13 mouse cellular contexts compared by ENCODE assay signal in genomic region chr9:34886746-34887145, GRCm38 (mm10).
DNase-seq lines count a peak whose midpoint lies in the region; ATAC-seq lines count a peak whose summit lies in the region.
"Had no signal": no experiment of that assay in that cellular context is flagged by ENCODE, and none has a peak within 500 bp of the region (broad histone marks: within the 10 kb centered on the region; RNA-seq: fewer than 3 reads in every experiment).

No protein-coding gene starts in this region.

- no peak for DNase-seq in hindbrain, embryonic 10.5 days (ENCODE audit: low spot score)
- DNase-seq in neural tube, embryonic 10.5 days (ENCODE audit: extremely low spot score, low spot score), result no peak
- DNase-seq in cerebellum, adult 8-10 months, result peak; percentile 73
- no peak for DNase-seq in kidney, adult 9 months
- DNase-seq: kidney, postnatal 14 days; right cerebral cortex, postnatal 25 days had no signal

- H3K27me3 ChIP-seq in hindbrain, embryonic 15.5 days, result no peaks in the 10 kb centered on the region
- H3K27me3 ChIP-seq in hindbrain, embryonic 10.5 days (ENCODE audit: insufficient read depth, poor library complexity, severe bottlenecking), result 0 out of 2 replicates have a peak, but pooled peaks cover 4% of the 10 kb centered on the region
- H3K27me3 ChIP-seq in neural tube, embryonic 14.5 days (ENCODE audit: control insufficient read depth, insufficient read depth, low read length), result no peaks in the 10 kb centered on the region
- H3K27me3 ChIP-seq in intestine, embryonic 16.5 days (replicated peaks; ENCODE audit: control insufficient read depth, insufficient read depth, low read length), result no peaks in the 10 kb centered on the region
- H3K27me3 ChIP-seq: heart, embryonic 13.5 days; limb, embryonic 12.5 days; midbrain, embryonic 15.5 days had no signal

- H3K9me3 ChIP-seq in hindbrain, embryonic 15.5 days, result no peaks in the 10 kb centered on the region
- no peaks in the 10 kb centered on the region for H3K9me3 ChIP-seq in hindbrain, embryonic 10.5 days
- no peaks in the 10 kb centered on the region for H3K9me3 ChIP-seq in neural tube, embryonic 14.5 days (ENCODE audit: control insufficient read depth, low read length)
- H3K9me3 ChIP-seq in intestine, embryonic 16.5 days (ENCODE audit: control insufficient read depth, low read length), result no peaks in the 10 kb centered on the region
- H3K9me3 ChIP-seq: heart, embryonic 13.5 days; limb, embryonic 12.5 days; midbrain, embryonic 15.5 days had no signal

- peaks cover 34% of the 10 kb centered on the region for H3K4me1 ChIP-seq in hindbrain, embryonic 15.5 days (replicated peaks)
- H3K4me1 ChIP-seq in hindbrain, embryonic 10.5 days (replicated peaks), result peaks cover 28% of the 10 kb centered on the region
- H3K4me1 ChIP-seq in neural tube, embryonic 14.5 days (ENCODE audit: control insufficient read depth, insufficient read depth, low read length), result no peaks in the 10 kb centered on the region
- no peaks in the 10 kb centered on the region for H3K4me1 ChIP-seq in intestine, embryonic 16.5 days (ENCODE audit: control insufficient read depth, insufficient read depth, low read length)
- H3K4me1 ChIP-seq: limb, embryonic 12.5 days had no signal

- 36% methylated on average over 5 of the region's 5 CpGs for WGBS in hindbrain, embryonic 15.5 days
- 60% methylated on average over 5 of the region's 5 CpGs for WGBS in hindbrain, embryonic 10.5 days
- 43% methylated on average over 5 of the region's 5 CpGs for WGBS in neural tube, embryonic 14.5 days
- 30% methylated on average over 5 of the region's 5 CpGs for WGBS in intestine, embryonic 16.5 days

- no peaks in the 10 kb centered on the region for H3K36me3 ChIP-seq in hindbrain, embryonic 15.5 days
- H3K36me3 ChIP-seq in hindbrain, embryonic 10.5 days, result no peaks in the 10 kb centered on the region
- no peaks in the 10 kb centered on the region for H3K36me3 ChIP-seq in neural tube, embryonic 14.5 days (ENCODE audit: control insufficient read depth, insufficient read depth, low read length)
- no peaks in the 10 kb centered on the region for H3K36me3 ChIP-seq in intestine, embryonic 16.5 days (ENCODE audit: control insufficient read depth, insufficient read depth, low read length)
- H3K36me3 ChIP-seq: heart, embryonic 13.5 days; limb, embryonic 12.5 days; midbrain, embryonic 15.5 days had no signal

- H3K4me2 ChIP-seq in hindbrain, embryonic 15.5 days, result no peak overlapping the region
- no peak overlapping the region for H3K4me2 ChIP-seq in neural tube, embryonic 14.5 days (ENCODE audit: low read depth, low read length)
- no peak overlapping the region for H3K4me2 ChIP-seq in intestine, embryonic 16.5 days (ENCODE audit: low read depth, low read length)
- H3K4me2 ChIP-seq: heart, embryonic 13.5 days; limb, embryonic 12.5 days; midbrain, embryonic 15.5 days had no signal

- H3K4me3 ChIP-seq in hindbrain, embryonic 15.5 days, result no peak overlapping the region
- no peak overlapping the region for H3K4me3 ChIP-seq in hindbrain, embryonic 10.5 days
- no peak overlapping the region for H3K4me3 ChIP-seq in neural tube, embryonic 14.5 days (ENCODE audit: low read depth, low read length)
- no peak overlapping the region for H3K4me3 ChIP-seq in intestine, embryonic 16.5 days (ENCODE audit: low read length)
- H3K4me3 ChIP-seq: heart, embryonic 13.5 days; limb, embryonic 12.5 days; midbrain, embryonic 15.5 days had no signal

- no peak for ATAC-seq in hindbrain, embryonic 15.5 days (ENCODE audit: low FRiP score, low read depth)
- ATAC-seq in neural tube, embryonic 14.5 days (ENCODE audit: low read depth), result peak; percentile 54; the same call in 1 of the 2 replicates
- ATAC-seq in intestine, embryonic 16.5 days, result no peak

- no peak overlapping the region for H3K9ac ChIP-seq in hindbrain, embryonic 15.5 days
- H3K9ac ChIP-seq in neural tube, embryonic 14.5 days (replicated peaks; ENCODE audit: low read depth, low read length), result no peak overlapping the region
- H3K9ac ChIP-seq in intestine, embryonic 16.5 days (ENCODE audit: low read depth, low read length), result no peak overlapping the region
- H3K9ac ChIP-seq: heart, embryonic 13.5 days; limb, embryonic 12.5 days; midbrain, embryonic 15.5 days had no signal

- H3K27ac ChIP-seq in hindbrain, embryonic 15.5 days (replicated peaks), result 0 out of 2 replicates have a peak overlapping the region, but pooled peaks have one; percentile 18
- no peak overlapping the region for H3K27ac ChIP-seq in hindbrain, embryonic 10.5 days
- H3K27ac ChIP-seq in neural tube, embryonic 14.5 days (ENCODE audit: low read depth, low read length), result no peak overlapping the region
- no peak overlapping the region for H3K27ac ChIP-seq in intestine, embryonic 16.5 days (ENCODE audit: low read length)
- H3K27ac ChIP-seq: heart, embryonic 13.5 days; limb, embryonic 12.5 days; macrophage; midbrain, embryonic 15.5 days had no signal
